Mouse (Mus musculus) erythroblast, embryonic 14.5 days (primary cell): ENCODE results near the gene Gm10282. TPM values are rescaled to one million over a fixed set of nuclear protein-coding genes. Genes with fewer than 3 reads are reported as not detected.

ENCODE experiments used
- H3K27me3 ChIP-seq: 2 replicates; pipeline ENCODE4 v1.6.1; 2012; ENCODE audit warnings: inconsistent platforms; ENCODE audit not compliant: control insufficient read depth
- H3K36me3 ChIP-seq: 2 replicates; pipeline ENCODE4 v1.6.1; 2012; ENCODE audit warnings: mild to moderate bottlenecking, inconsistent platforms; ENCODE audit not compliant: control insufficient read depth
- H3K4me1 ChIP-seq: 2 replicates; pipeline ENCODE4 v1.6.1; 2012; ENCODE audit warnings: inconsistent platforms; ENCODE audit not compliant: control insufficient read depth
- H3K4me3 ChIP-seq: replicated peaks from 2 replicates; pipeline ENCODE3; 2012; ENCODE audit warnings: moderate library complexity, mild to moderate bottlenecking, inconsistent platforms
- H3K9me3 ChIP-seq: 2 replicates; pipeline ENCODE4 v1.6.1; 2012; ENCODE audit warnings: low read length, inconsistent platforms, mixed read lengths; ENCODE audit not compliant: control insufficient read depth
- GATA1 ChIP-seq: IDR thresholded peaks from 2 replicates; pipeline ENCODE4 v1.6.1; 2012; ENCODE audit warnings: low read length, inconsistent platforms, mixed read lengths
- TAL1 ChIP-seq: IDR thresholded peaks from 3 replicates; pipeline ENCODE4 v1.6.1; 2012; ENCODE audit warnings: low read length, inconsistent platforms, mixed read lengths
- polyA plus RNA-seq: library from polyadenylated mRNA; stranded (reverse); fragments of >175 nt; gene quantifications from 2 replicates; pipeline ENCODE4 v1.2.3, GENCODE M21; 2012

The Gm10282 gene
- polyA plus RNA-seq, 1 experiment = 6.0 TPM

DNA sequence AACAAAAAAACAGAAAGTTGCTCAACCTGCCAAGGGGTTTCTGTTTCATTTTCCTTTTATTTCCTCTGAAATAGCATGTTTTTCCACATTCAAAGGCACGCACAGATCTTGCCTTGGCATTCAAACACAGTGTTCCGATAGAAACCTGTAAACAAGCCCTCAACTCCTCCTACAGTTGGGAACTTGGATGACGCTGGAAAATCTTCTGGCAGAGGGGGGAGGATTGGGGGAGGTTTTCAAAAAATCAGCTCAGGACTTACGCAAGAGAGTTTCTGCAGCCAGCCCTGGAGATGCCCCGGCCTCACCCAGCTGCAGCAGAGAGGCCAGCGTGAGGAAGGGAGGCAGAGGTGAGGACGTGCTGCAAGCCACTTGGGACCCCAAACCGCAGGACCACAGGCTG, 1.4 kb downstream of the Gm10282 start:
- no peak for TF ChIP-seq TAL1
- no peak for TF ChIP-seq GATA1

DNA sequence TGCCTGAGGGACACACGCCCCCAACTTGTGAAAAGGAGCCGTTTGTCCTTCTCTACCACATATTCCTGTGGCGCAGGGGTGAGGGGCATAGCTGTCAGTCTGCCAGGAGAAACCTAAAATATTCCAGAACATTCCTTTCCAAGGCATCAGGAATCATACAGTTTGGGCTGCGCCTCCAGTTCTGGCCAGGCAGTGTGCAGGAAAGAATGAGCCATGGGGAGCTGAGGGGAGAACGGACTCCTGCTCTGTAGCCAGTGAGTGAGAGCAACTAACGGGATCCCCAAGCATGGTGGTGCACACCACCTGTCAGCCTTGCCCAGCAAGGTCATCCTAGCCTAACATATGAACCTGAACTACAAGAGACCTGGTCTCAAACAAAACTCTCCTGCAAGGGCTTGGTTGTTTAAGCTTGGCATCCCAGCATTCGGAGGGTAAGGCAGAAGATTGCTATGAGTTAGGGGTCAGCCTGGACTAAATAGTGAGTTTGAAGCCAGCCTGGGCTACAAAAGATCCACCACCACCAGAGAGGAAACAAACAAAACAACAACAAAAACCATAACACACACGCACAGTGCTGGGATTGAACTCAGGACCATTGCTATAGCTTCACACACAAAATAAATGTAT, 2.0 kb downstream of the Gm10282 start:
- H3K4me1 ChIP-seq = no peaks in the 10 kb centered on the region; the same call in 1 of the 2 replicates
- no peaks in the 10 kb centered on the region for H3K36me3 ChIP-seq
- no peaks in the 10 kb centered on the region for H3K9me3 ChIP-seq
- no peaks in the 10 kb centered on the region for H3K27me3 ChIP-seq
- no peak overlapping the region for H3K4me3 ChIP-seq
- no peak for TF ChIP-seq GATA1
- TF ChIP-seq TAL1 = no peak

More for the DNA sequence above, 1.4 kb downstream of the Gm10282 start:
- Histone ChIP-seq H3K4me1 (no peaks in the 10 kb centered on the region; the same call in 1 of the 2 replicates), H3K27me3 (no peaks in the 10 kb centered on the region), H3K4me3 (no peak overlapping the region), H3K9me3 (no peaks in the 10 kb centered on the region), H3K36me3 (no peaks in the 10 kb centered on the region)

DNA sequence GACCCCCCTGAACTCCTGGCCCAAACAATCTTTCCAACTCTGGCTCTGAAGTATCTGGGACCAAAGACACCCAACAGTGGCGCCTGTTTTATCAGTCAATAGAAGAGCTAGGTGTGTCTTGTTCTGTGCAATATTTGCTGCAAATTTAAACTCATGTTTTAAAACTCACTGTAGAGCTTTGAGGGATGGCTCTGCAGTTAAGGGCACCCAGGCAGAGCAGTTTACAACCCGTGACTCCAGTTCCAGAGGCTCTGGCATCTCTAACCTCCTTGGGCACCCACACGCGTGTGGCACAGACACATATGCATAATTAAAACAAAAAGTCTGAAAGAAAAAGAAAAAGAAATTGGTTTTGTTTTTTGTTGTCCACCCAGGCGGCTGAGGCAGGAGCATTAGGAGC, 3.6 kb downstream of the Gm10282 start:
- Histone ChIP-seq H3K9me3 (no peaks in the 10 kb centered on the region), H3K4me1 (no peaks in the 10 kb centered on the region), H3K27me3 (no peaks in the 10 kb centered on the region), H3K36me3 (no peaks in the 10 kb centered on the region), H3K4me3 (no peak overlapping the region)
- TF ChIP-seq GATA1 (no peak), TAL1 (no peak)

GRCm38 (mm10) chr8:72300654-72301400, 4.2 kb downstream of the Gm10282 start:
- H3K4me1 ChIP-seq = no peaks in the 10 kb centered on the region
- H3K9me3 ChIP-seq = no peaks in the 10 kb centered on the region
- no peaks in the 10 kb centered on the region for H3K27me3 ChIP-seq
- H3K4me3 ChIP-seq = no peak overlapping the region
- TF ChIP-seq TAL1 (no peak), GATA1 (no peak)
- no peaks in the 10 kb centered on the region for H3K36me3 ChIP-seq

GRCm38 (mm10) chr8:72298928-72299327, 6.1 kb downstream of the Gm10282 start:
- Histone ChIP-seq H3K4me1 (no peaks in the 10 kb centered on the region), H3K36me3 (no peaks in the 10 kb centered on the region), H3K9me3 (no peaks in the 10 kb centered on the region), H3K27me3 (no peaks in the 10 kb centered on the region), H3K4me3 (no peak overlapping the region)
- TF ChIP-seq GATA1 = no peak
- no peak for TF ChIP-seq TAL1

DNA sequence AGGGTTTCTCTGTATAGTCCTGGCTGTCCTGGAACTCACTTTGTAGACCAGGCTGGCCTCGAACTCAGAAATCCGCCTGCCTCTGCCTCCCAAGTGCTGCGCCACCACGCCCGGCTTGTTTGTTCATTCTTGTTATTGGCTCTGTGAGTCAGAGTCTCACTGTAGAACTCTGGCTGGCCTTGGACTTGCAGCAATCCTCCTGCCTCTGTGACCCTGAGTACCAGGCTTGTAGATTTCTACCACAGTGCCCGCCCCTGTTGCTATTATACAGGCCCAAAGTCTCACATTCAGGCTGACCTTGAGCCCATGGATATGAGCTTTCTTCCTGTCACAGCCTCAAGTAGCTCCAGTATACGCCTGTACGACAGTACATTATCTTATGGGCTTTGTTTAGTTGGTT, 8.5 kb downstream of the Gm10282 start:
- no peaks in the 10 kb centered on the region for H3K36me3 ChIP-seq
- H3K27me3 ChIP-seq = no peaks in the 10 kb centered on the region
- H3K4me1 ChIP-seq = no peaks in the 10 kb centered on the region
- TF ChIP-seq TAL1 = no peak
- no peak for TF ChIP-seq GATA1
- H3K4me3 ChIP-seq = no peak overlapping the region
- H3K9me3 ChIP-seq = no peaks in the 10 kb centered on the region

- no peaks in the 10 kb centered on the region for H3K4me1 ChIP-seq
- TF ChIP-seq GATA1 (no peak), TAL1 (no peak)
- H3K9me3 ChIP-seq = no peaks in the 10 kb centered on the region
- H3K27me3 ChIP-seq = no peaks in the 10 kb centered on the region
- no peaks in the 10 kb centered on the region for H3K36me3 ChIP-seq
- no peak overlapping the region for H3K4me3 ChIP-seq
These were observed 9.4 kb downstream of the Gm10282 start for GRCm38 (mm10) chr8:72295679-72296078.

DNA sequence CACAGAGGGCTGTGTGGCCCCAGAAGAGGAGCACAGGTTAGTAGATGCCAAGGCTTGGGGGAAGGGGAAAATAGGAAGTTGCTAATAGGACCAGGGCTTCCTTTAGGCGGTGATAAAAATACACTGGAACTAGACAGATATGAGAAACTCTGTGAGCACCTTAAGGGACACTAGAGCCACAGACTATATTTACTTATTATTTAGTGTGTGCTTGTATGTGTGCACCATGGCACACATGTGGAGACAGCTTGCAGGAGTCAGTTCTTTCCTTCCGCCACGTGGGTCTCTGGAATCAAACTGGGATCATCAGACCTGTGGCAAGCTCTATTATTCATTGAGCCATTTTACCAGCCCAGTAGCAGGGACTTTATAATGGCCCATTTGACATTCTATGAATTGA, 9.9 kb downstream of the Gm10282 start:
- TF ChIP-seq TAL1 = no peak
- no peak for TF ChIP-seq GATA1
- Histone ChIP-seq H3K4me1 (no peaks in the 10 kb centered on the region), H3K36me3 (no peaks in the 10 kb centered on the region), H3K9me3 (no peaks in the 10 kb centered on the region), H3K27me3 (no peaks in the 10 kb centered on the region), H3K4me3 (no peak overlapping the region)

DNA sequence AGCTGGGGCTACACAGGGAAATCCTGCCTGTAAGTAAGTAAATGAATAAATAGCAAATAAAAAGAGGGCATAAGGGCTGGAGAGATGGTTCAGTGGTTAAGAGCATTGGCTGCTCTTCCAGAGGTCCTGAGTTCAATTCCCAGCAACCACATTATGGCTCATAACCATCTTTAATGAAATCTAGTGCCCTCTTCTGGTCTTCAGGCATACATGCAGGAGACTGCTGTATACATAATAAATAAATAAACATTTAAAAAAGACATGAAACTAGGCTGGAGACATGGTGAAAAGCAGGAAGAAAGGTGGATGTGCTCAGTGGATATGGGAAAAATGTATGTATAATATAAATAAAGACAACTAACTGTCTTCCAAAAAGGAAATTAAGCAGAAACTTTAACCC, 11.8 kb downstream of the Gm10282 start:
- H3K36me3 ChIP-seq = no peaks in the 10 kb centered on the region
- H3K4me1 ChIP-seq = no peaks in the 10 kb centered on the region
- H3K9me3 ChIP-seq = no peaks in the 10 kb centered on the region

DNA sequence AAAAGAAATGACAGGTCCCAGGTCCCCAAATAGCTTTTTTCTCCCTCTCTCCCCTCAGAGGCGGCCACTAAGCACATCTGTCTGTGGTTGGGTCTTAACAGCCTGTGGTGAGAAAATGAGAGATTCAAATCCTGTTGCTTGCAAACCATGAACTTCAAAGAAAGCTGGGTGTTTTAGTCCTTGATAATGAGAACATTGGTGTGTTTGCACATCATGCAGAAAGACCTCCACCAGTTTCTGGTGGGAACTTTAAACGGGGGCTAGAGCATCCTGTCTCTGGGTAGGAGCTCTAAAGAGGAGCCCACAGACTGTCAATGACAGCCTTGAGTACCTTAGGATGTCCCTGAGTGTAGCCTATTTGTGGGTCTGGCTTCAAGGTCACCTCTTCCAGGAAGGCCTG, 14.0 kb downstream of the Gm10282 start:
- H3K4me1 ChIP-seq = no peaks in the 10 kb centered on the region
- H3K9me3 ChIP-seq = no peaks in the 10 kb centered on the region
- H3K36me3 ChIP-seq = no peaks in the 10 kb centered on the region
- H3K4me3 ChIP-seq = no peak overlapping the region
- H3K27me3 ChIP-seq = no peaks in the 10 kb centered on the region
- TF ChIP-seq TAL1 (no peak), GATA1 (no peak)

More for the DNA sequence above, 11.8 kb downstream of the Gm10282 start:
- H3K4me3 ChIP-seq = no peak overlapping the region
- TF ChIP-seq TAL1 (no peak), GATA1 (no peak)
- H3K27me3 ChIP-seq = no peaks in the 10 kb centered on the region
